Mouse (Mus musculus) heart, embryonic 11.5 days (tissue): ENCODE data around the gene Slc19a3. TPM values are rescaled to one million over a fixed set of nuclear protein-coding genes. Genes with fewer than 3 reads are reported as not detected.

Experiments
- ATAC-seq: fragments of 200-750 bp; cut with Nextera tagmentation; replicated peaks from 2 replicates; pipeline ENCODE4 v1.8.0; 2017; ENCODE audit warnings: moderate library complexity; ENCODE audit not compliant: insufficient number of reproducible peaks, low FRiP score, low TSS enrichment
- H3K27ac ChIP-seq: fragments of 300-500 bp; sonication (generic); 2 replicates; pipeline ENCODE4 v1.5.1; 2014; ENCODE audit warnings: mild to moderate bottlenecking, low read depth, low read length
- H3K27me3 ChIP-seq: fragments of 300-500 bp; sonication (generic); 2 replicates; pipeline ENCODE4 v1.6.1; 2014; ENCODE audit warnings: mild to moderate bottlenecking, low read length, mixed read lengths; ENCODE audit not compliant: control insufficient read depth, insufficient read depth
- H3K36me3 ChIP-seq: fragments of 300-500 bp; sonication (generic); 2 replicates; pipeline ENCODE4 v1.6.1; 2014; ENCODE audit warnings: mild to moderate bottlenecking, low read length, moderate library complexity, mixed read lengths; ENCODE audit not compliant: control insufficient read depth, insufficient read depth
- H3K4me1 ChIP-seq: fragments of 300-500 bp; sonication (generic); 2 replicates; pipeline ENCODE4 v1.6.1; 2014; ENCODE audit warnings: low read length; ENCODE audit not compliant: control insufficient read depth, insufficient read depth
- H3K4me2 ChIP-seq: fragments of 300-500 bp; sonication (generic); 2 replicates; pipeline ENCODE4 v1.6.1; 2014; ENCODE audit warnings: mild to moderate bottlenecking, moderate library complexity
- H3K4me3 ChIP-seq: fragments of 300-500 bp; sonication (generic); 2 replicates; pipeline ENCODE4 v1.5.1; 2014; ENCODE audit warnings: low read depth, low read length
- H3K9ac ChIP-seq: fragments of 300-500 bp; sonication (generic); 2 replicates; pipeline ENCODE4 v1.6.1; 2014; ENCODE audit warnings: mild to moderate bottlenecking, low read depth, low read length, moderate library complexity
- H3K9me3 ChIP-seq: fragments of 300-500 bp; sonication (generic); replicated peaks from 2 replicates; pipeline ENCODE4 v1.6.1; 2016; ENCODE audit warnings: low read length; ENCODE audit not compliant: control insufficient read depth
- whole genome bisulfite sequencing: fragments of 180-500 bp; shearing (Covaris S2); extraction: QIAGEN DNeasy Blood & Tissue Kit; methylation state at CpG from one replicate; pipeline ENCODE4 v1.1.7; 2014; ENCODE audit not compliant: insufficient replicate concordance; 5-methylcytosine and 5-hydroxymethylcytosine counted together
- polyA plus RNA-seq: library from polyadenylated mRNA; unstranded; fragments of >200 nt; fragmentation: Nextera tagmentation; extraction: Ambion mirVana; gene quantifications from 2 replicates; pipeline ENCODE4 v1.2.1, GENCODE M21; 2014

Gene Slc19a3
- polyA plus RNA-seq, 1 experiment from 2014 or later: 1.7 TPM

DNA sequence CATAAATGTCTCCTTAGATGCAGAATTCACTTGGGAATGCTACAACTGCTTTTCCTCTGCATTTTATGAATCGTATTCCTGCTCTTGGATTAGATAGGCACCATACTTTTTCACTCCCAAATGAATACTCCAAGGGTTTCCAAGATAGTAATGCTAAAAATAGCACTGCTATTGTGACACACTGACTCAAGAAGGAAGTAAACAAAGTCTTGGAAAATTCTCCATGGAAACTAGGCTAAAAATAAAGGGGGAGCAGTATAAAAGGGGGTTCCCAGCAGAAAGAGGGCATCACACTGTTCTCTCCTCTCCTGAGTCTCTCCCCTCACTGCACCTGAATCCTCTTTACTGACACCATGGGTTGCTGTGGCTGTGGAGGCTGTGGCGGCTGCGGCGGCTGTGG lies 22.4 kb upstream of the Slc19a3 start, which contains the start of gene Krtap28-13:
Krtap28-13 (plus strand) TSS at position 288 of the 400 bp plus-strand sequence.
- H3K27me3 ChIP-seq: no peaks in the 10 kb centered on the region
- no peaks in the 10 kb centered on the region for H3K9me3 ChIP-seq
- no peak within 1 kb of the TSS for H3K4me2 ChIP-seq
- ATAC-seq: no peak
- no peak within 1 kb of the TSS for H3K4me3 ChIP-seq
- 71% methylated on average over 4 of the region's 4 CpGs for WGBS
- H3K9ac ChIP-seq: no peak within 1 kb of the TSS
- H3K4me1 ChIP-seq: peaks cover 6% of the 10 kb centered on the region; the same call in 1 of the 2 replicates
- no peaks in the 10 kb centered on the region for H3K36me3 ChIP-seq
- H3K27ac ChIP-seq: no peak within 1 kb of the TSS

DNA sequence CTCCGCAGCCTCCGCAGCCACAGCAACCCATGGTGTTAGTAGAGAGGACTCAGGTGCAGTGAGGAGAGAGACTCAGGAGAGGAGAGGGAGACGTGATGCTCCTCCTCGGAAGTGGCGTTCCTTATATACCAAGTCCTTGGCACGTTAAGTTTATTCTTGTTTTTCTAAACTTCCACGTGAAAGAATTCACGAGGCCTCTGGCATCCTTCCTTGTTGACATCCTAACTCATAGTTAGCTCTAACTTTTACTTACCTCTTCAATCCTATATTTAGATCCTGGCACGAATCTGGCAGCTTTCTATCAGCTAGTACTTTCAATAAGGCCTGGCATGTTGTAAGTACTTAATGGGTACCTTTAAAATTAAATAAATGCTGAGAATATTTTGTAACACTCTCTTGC lies 21.0 kb upstream of the Slc19a3 start, which contains the start of gene A030005K14Rik:
A030005K14Rik (minus strand) TSS at position 101 of the 400 bp plus-strand sequence.
- 84% methylated on average over 9 of the region's 9 CpGs for WGBS
- Histone ChIP-seq H3K27ac (no peak within 1 kb of the TSS), H3K36me3 (no peaks in the 10 kb centered on the region), H3K9me3 (no peaks in the 10 kb centered on the region), H3K9ac (no peak within 1 kb of the TSS), H3K27me3 (no peaks in the 10 kb centered on the region), H3K4me3 (no peak within 1 kb of the TSS), H3K4me1 (peaks cover 6% of the 10 kb centered on the region; the same call in 1 of the 2 replicates), H3K4me2 (no peak within 1 kb of the TSS)
- ATAC-seq: no peak

DNA sequence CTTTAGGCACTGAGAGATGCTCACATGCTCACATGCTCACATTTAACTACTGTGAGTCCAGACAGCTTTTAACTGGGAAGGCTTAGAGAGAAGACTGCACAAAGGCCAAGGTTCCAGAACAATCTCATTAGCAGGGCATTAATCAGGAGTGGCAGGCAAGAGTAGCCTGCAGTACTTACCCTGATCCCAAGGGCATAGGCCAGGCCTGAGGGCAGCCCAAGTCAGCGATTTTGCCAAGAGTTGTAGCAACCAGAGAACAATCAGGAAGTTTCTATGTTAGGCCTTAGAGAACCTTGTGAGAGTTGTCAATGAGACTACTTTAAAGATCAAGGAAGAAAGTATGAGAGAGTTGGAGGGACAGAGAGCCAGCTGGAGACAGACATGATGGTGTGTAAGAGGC lies 20.2 kb upstream of the Slc19a3 start:
- no peak for ATAC-seq
- Histone ChIP-seq H3K4me1 (peaks cover 6% of the 10 kb centered on the region; the same call in 1 of the 2 replicates), H3K36me3 (no peaks in the 10 kb centered on the region), H3K27ac (no peak overlapping the region), H3K9ac (no peak overlapping the region), H3K27me3 (no peaks in the 10 kb centered on the region), H3K9me3 (no peaks in the 10 kb centered on the region), H3K4me3 (no peak overlapping the region), H3K4me2 (no peak overlapping the region)
- WGBS: 77% methylated on average over 1 of the region's 1 CpGs

DNA sequence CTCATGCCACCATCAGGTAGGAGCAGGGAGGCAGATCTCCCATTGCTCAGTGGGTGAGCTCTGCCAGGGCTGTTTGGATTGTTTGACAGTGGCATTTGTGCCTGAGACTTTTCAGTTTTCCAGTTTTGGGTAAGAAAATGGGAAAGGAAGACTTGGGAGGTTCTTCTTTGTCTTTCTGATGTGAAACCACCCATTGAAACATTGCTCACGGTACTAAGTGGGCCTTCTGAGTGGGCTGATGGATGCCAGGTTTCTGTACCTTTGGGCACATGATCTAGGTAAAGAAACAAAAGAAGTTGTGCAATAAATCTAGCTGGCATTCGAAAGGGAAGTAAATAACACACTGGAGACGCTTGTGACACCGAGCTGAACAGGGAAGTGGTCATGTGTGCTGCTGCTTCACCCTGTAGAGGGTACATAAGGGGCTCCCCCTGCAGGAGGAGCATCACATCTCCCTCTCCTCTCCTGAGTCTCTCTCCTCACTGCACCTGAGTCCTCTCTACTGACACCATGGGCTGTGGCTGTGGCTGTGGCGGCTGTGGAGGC lies 6.7 kb upstream of the Slc19a3 start, which contains the start of gene Gm47969:
Gm47969 (plus strand) TSS at position 51 of the 546 bp plus-strand sequence.
- no peaks in the 10 kb centered on the region for H3K9me3 ChIP-seq
- no peak within 1 kb of the TSS for H3K9ac ChIP-seq
- H3K36me3 ChIP-seq: no peaks in the 10 kb centered on the region
- no peak within 1 kb of the TSS for H3K4me3 ChIP-seq
- ATAC-seq: no peak
- no peak within 1 kb of the TSS for H3K4me2 ChIP-seq
- no peak within 1 kb of the TSS for H3K27ac ChIP-seq
- no peaks in the 10 kb centered on the region for H3K27me3 ChIP-seq
- 67% methylated on average over 5 of the region's 5 CpGs for WGBS
- no peaks in the 10 kb centered on the region for H3K4me1 ChIP-seq

DNA sequence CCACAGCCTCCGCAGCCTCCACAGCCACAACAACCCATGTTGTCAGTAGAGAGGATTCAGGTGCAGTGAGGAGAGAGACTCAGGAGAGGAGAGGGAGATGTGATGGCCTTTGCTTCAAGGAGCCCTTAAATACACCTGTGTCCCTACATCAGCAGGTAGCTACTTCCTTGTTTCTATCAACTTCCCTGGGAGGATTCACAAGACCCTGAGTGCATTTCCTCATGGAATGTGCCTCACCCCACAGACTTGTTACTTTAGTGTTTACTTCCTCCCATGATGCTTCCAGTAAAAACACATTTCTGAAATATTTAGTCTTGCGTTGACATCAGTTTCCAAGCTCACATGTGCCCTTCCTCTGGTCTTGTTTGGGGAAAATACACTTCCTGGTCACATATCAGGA lies 4.1 kb upstream of the Slc19a3 start, which contains the start of gene Krtap28-10:
Krtap28-10 (minus strand) TSS at position 101 of the 400 bp plus-strand sequence.
- no peak within 1 kb of the TSS for H3K27ac ChIP-seq
- H3K4me1 ChIP-seq: no peaks in the 10 kb centered on the region
- H3K4me2 ChIP-seq: no peak within 1 kb of the TSS

DNA sequence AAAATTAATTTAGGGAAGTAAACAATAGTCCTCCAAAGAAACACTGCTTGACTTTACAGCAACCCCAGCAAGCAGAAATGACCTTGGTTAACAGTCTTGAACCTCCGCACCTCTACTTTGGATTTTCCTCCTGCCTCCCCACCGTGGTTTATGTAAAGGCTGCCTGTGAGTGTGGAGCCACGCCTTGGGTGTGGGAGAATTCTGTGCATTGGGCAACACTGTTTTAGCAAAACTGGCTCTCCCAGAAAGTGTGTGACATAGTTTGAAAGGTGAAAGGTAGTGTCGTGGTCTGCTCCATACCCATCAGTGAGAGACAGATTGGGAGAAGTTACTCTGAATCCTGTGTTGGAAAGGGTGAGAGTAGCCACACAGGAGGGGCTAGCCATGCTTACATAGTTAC lies 832 bp upstream of the Slc19a3 start:
- 74% methylated on average over 4 of the region's 4 CpGs for WGBS
- no peak overlapping the region for H3K27ac ChIP-seq
- no peaks in the 10 kb centered on the region for H3K27me3 ChIP-seq
- H3K4me1 ChIP-seq: no peaks in the 10 kb centered on the region
- no peak for ATAC-seq
- H3K9me3 ChIP-seq: no peaks in the 10 kb centered on the region
- no peak overlapping the region for H3K4me2 ChIP-seq
- no peak overlapping the region for H3K4me3 ChIP-seq
- H3K9ac ChIP-seq: no peak overlapping the region
- H3K36me3 ChIP-seq: no peaks in the 10 kb centered on the region

More for the DNA sequence above, 4.1 kb upstream of the Slc19a3 start, which contains the start of gene Krtap28-10:
- Histone ChIP-seq H3K9ac (no peak within 1 kb of the TSS), H3K4me3 (no peak within 1 kb of the TSS), H3K9me3 (no peaks in the 10 kb centered on the region), H3K27me3 (no peaks in the 10 kb centered on the region), H3K36me3 (no peaks in the 10 kb centered on the region)
- whole genome bisulfite sequencing: 86% methylated on average over 2 of the region's 2 CpGs
- no peak for ATAC-seq

DNA sequence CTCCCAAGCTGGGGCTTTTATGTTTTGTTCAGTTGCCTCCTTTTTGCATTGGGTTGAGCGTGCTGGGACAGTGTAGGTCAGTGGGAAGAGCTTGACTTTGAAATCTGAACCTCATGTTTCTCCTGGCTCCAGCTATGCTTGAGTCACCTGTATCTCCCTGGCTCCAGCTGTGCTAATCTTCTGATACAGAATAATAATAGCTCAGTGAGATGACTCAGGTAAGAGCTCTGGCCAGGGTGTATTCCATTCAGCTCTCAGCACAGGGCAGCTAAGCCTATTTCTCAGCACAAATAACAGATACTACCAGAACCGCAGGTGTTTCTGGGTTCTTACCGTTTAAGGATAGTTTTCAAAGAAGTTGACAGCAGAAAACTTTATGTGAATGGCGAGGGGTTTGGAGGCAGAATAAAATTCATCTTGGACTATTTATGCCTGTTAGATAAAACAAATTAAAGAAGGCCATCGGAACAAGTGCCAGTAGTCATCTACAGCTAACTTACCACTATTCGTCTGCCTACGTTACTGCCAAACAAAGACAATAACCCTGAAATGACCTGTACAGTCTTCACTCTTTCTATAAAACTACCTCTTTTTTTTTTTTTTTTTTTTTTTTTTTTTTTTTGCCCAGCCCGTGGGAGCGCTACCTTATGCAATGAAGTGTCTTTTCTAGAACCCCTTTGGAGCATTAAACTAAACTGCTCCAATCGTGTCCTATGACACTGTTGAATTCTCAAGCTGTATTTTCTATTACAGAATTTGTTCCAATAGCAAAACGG lies 1.2 kb downstream of the Slc19a3 start:
- H3K4me2 ChIP-seq: no peak overlapping the region
- no peak overlapping the region for H3K27ac ChIP-seq
- no peak overlapping the region for H3K4me3 ChIP-seq
- WGBS: 74% methylated on average over 11 of the region's 11 CpGs
- H3K9ac ChIP-seq: no peak overlapping the region
- H3K4me1 ChIP-seq: no peaks in the 10 kb centered on the region
- H3K36me3 ChIP-seq: no peaks in the 10 kb centered on the region
- no peaks in the 10 kb centered on the region for H3K27me3 ChIP-seq
- no peak for ATAC-seq
- no peaks in the 10 kb centered on the region for H3K9me3 ChIP-seq

DNA sequence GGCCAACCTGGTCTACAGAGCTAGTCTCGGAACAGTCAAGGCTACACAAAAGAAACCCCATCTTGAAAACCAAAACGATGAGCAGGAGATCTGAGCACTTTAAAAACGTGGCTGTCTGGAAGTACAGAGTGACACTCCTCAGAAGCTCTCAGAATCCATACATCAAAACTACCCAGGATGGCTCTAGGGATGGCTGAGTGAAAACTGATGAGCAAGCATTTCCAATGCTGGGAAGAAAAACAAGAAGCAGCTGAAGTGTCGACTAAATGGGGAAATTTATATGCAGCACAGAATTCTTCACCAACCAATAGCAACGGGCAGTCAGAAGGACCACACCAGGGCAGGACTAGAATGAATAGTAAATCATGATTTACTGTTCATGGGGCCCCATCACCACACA lies 3.7 kb downstream of the Slc19a3 start:
- Histone ChIP-seq H3K9ac (no peak overlapping the region), H3K4me2 (no peak overlapping the region), H3K36me3 (no peaks in the 10 kb centered on the region), H3K4me3 (no peak overlapping the region), H3K9me3 (no peaks in the 10 kb centered on the region), H3K27ac (no peak overlapping the region), H3K4me1 (no peaks in the 10 kb centered on the region), H3K27me3 (no peaks in the 10 kb centered on the region)
- ATAC-seq: no peak
- 71% methylated on average over 5 of the region's 5 CpGs for WGBS
